Mouse (Mus musculus) fat pad, adult 2 months (tissue): ENCODE data around the gene Maff.

Source experiments
- DNase-seq: peaks from one replicate; pipeline ENCODE4 v3.0.0-alpha.2; 2011; ENCODE audit warnings: low read depth, low spot score; ENCODE audit errors: extremely low read depth

The Maff gene

GRCm38 (mm10) chr15:79329346-79329978 is 17.0 kb upstream of the Maff start:
- DNase-seq: no peak

- no peak for DNase-seq
Observed at GRCm38 (mm10) chr15:79329979-79330363, 16.4 kb upstream of the Maff start.

DNA sequence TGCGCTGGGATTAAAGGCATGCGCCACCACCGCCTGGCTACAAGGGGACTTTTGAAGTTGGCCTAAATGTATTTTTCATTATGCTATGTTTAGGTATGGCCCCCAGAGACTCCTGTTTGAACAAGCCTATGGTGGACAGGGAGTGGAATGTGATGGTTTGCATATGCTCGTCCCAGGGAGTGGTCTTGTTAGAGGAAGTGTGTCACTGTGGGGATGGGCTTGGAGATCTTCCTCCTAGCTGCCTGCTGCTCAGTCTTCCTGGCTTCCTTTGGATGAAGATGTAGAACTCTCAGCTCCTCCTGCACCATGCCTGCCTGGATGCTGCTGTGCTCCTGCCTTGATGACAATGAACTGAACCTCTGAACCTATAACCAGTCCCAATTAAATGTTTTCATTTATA is 15.9 kb upstream of the Maff start:
- DNase-seq: no peak

- DNase-seq: no peak
Observed at GRCm38 (mm10) chr15:79333409-79333808, 13.0 kb upstream of the Maff start.

DNA sequence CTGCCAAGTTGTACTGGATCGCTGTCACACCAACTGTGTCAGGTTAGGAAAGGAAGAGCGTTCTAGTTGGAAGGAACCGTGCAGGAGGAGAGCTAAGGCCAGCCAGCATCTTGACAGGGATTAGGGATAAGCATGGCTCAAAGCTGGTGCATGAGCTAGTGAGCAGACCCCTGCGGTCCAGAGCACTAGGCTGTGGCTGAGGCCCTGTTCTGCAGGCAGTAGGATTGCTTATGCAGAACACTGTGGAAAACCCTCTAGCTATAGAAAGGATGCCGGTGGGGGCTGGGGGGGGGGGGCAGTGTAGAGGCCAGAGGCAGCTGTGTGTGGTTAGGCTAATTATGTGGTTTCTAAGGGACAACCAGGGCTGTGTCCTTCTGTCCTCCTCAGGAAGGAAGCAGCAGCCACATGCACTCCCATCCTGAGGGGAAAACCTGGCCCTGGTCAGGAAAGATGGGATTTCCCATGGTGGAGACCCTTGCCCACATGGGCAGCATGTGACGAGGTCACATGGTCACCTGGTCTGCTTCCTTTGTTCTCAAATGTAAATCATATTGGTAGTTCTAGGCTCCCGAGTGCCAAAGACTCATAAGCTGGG is 11.3 kb upstream of the Maff start:
- no peak for DNase-seq

- DNase-seq: no peak
Observed at GRCm38 (mm10) chr15:79338978-79339377, 7.4 kb upstream of the Maff start.

DNA sequence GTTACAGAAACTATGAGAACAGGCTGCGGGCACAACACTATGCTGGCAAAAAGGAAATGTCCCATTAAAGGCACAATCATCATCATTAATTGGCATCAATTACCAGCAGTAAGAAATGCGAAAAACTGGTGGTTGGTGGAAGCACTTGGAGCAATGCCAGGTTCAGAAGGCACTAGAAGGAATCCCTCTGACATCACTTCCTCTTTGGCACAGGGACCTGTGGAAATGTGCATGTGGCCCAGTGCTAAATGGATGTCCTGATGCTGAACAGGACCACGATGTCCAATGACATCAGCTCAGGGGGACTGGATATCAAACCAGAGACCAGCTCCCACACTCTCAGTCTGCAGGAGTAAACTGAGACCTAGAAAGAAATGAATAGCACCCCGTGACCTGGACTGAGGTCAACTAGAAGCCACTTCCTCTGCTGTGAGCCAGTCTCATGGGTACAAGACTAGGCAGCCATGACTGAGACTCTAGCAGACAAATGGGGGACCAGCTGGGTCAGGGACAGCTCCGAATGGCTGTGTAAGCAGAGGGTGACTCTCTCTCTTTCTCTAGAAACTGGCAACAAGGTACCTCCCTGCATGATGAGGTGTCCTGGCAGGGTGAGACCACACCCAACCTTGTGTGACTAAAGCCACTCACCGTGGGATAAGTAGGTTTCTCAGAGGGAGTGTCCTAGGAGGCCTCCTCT is 3.6 kb upstream of the Maff start:
- no peak for DNase-seq

- no peak for DNase-seq
Observed at GRCm38 (mm10) chr15:79344627-79345026, 1.8 kb upstream of the Maff start.

DNA sequence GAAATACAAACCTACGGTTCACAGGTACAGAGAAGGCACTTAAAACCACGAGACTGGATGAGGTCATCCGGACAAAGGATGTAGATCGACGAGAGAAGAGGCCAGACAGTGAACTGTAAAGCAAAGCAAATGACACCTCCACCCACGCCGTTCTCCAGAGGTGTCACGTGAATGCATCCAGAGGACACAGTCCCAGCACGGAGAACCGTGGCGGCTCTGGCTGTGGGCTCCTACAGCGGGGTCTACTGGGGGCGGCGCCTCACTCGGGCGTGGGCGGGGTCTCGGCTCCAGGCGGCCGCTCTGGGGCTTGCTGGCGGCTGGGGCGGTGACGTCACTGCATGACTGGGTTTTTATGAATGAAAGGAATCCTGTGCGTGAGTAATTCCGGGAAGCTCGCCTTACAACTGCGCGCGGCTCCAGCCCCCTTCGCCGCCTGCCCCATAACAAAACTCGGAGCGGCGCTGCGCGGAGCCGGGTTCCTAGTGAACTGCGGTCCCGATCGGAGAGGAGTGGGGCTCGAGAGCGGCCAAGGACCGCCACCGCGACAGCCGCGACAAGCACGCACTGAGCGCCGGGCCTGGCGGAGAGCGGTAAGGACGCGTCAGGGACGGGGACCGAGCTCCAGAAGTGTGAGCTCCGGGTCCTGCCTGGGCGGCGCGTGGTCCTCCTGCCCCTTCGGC is 884 bp downstream of the Maff start:
- no peak for DNase-seq

DNA sequence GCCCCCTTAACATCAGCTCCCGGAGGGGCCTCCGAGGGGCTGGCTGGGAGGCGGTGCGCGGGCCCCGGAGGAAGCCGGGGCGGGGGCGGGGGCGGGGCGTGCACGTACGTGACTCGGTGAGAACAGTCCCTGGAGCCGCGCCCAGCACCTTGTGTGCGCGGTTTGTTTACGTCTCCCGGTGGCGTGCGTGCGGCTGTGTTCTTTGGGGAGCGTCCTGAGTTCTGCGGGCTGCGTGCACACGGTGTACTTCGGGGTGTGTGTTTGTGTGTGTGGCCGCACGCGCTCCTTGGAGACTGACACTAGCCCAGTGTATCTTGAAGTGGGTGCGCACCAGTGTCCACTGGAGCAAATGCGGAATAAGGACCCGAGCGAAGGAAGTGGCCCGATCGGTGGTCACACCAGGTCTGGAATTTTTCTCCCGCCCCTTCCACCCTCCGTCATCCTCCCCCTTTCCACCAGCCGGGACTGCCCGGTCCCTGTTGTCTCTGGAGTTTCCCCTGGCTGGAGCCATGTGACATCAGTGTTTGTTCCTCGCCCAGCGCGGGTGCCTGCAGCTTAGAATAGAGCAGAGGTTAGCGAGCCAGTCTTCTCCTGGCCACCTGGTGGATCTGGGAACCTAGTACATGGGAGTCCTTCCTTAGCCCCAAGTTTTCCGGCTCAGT is 1.6 kb downstream of the Maff start:
- DNase-seq: no peak

- DNase-seq: no peak
Observed at GRCm38 (mm10) chr15:79348651-79349050, 2.2 kb downstream of the Maff start.

DNA sequence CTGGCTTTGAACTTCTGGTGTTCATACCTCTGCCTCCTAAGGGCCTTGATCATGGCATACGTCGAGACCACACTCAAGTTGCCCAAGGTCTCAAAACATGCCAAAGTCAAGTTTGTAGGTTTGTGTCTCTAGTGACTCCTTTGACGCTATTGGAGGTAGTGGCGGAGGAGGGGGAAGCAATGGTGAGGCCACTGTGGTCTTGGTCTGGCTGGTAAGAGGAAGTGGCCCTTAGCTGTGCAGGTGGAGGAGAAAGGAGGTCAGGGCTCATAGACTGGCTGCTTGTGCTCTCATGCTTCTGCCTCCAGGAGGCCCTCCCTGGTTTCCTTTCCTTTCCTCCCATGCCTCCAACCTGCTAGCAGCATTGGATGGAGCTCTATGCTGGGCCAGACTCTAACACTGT is 4.4 kb downstream of the Maff start:
- DNase-seq: no peak

- no peak for DNase-seq
Observed at GRCm38 (mm10) chr15:79351331-79351767, 4.9 kb downstream of the Maff start.

GRCm38 (mm10) chr15:79352479-79352878 is 6.1 kb downstream of the Maff start:
- DNase-seq: no peak

- DNase-seq: no peak
Observed at GRCm38 (mm10) chr15:79353690-79354305, 7.4 kb downstream of the Maff start.

- no peak for DNase-seq
Observed at GRCm38 (mm10) chr15:79354619-79355018, 8.2 kb downstream of the Maff start.

- no peak for DNase-seq
Observed at GRCm38 (mm10) chr15:79356481-79356880, 10.1 kb downstream of the Maff start.

DNA sequence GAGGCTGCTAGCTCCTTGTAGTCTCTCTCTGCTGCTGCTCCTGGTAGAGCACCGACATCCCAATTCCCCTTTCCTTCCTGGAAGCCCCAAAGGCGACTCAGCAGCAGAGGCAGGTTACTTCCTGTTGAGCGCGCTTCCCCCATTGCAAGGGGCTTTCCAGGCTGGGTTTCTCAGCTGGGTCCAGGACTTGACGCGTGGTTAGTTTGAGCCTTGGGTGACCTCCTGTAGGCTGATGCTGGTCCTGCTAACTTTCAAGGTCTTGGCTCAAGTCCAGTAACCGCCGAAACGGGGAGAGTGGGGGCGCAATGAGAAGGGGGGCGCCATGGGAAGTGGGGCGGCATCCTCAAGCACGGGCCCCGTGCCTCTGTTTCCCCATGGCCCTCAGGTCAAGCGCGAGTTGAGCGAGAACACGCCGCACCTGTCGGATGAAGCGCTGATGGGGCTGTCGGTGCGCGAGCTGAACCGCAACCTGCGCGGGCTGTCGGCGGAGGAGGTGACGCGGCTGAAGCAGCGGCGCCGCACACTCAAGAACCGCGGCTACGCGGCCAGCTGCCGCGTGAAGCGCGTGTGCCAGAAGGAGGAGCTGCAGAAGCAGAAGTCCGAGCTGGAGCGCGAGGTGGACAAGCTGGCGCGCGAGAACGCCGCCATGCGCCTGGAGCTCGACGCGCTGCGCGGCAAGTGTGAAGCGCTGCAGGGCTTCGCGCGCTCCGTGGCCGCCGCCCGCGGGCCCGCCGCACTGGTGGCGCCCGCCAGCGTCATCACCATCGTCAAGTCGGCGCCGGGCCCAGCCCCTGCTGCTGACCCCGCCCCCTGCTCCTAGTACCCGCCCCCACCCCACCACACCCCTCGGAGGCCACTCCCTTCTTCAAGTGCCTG is 10.9 kb downstream of the Maff start:
- DNase-seq: no peak

- no peak for DNase-seq
Observed at GRCm38 (mm10) chr15:79357974-79358690, 11.7 kb downstream of the Maff start.
